Mouse (Mus musculus): ENCODE measurements at regions not wholly inside any gene's neighbourhood (a gene's known extent, or its start where the extent isn't known, plus 50 kb on each side); places are given as distances from the start of the nearest gene placed in this dataset.

GRCm38 (mm10) chr7:134510333-134510928 is 125.0 kb upstream of the D7Ertd443e start:
- Histone ChIP-seq H3K36me3 (ENCODE audit: control insufficient read depth, insufficient read depth, low read length) (no peaks in the 10 kb centered on the region), H3K27ac (replicated peaks; ENCODE audit: low read depth, low read length) (no peak overlapping the region), H3K4me2 (replicated peaks; ENCODE audit: low read depth, low read length, severe bottlenecking) (no peak overlapping the region), H3K9ac (ENCODE audit: low read depth, low read length, severe bottlenecking) (no peak overlapping the region), H3K4me1 (ENCODE audit: control insufficient read depth, insufficient read depth, low read length) (no peaks in the 10 kb centered on the region), H3K9me3 (ENCODE audit: control insufficient read depth, low read length) (no peaks in the 10 kb centered on the region), H3K27me3 (ENCODE audit: control insufficient read depth, insufficient read depth, low read length) (no peaks in the 10 kb centered on the region), H3K4me3 (replicated peaks; ENCODE audit: low read length) (no peak overlapping the region)
- ATAC-seq (ENCODE audit: low FRiP score, low read depth) (no peak), DNase-seq (ENCODE audit: low spot score) (no peak)
- 76% methylated on average over 6 of the region's 6 CpGs for WGBS
- TF ChIP-seq POLR2A (IDR thresholded peaks at IDR 0.05; ENCODE audit: borderline replicate concordance, extremely low read depth, insufficient read depth, insufficient read length) = no peak

- ATAC-seq (ENCODE audit: low FRiP score, low read depth) (no peak), DNase-seq (ENCODE audit: low spot score) (no peak)
- Histone ChIP-seq H3K4me3 (replicated peaks; ENCODE audit: low read length) (no peak overlapping the region), H3K36me3 (ENCODE audit: control insufficient read depth, insufficient read depth, low read length) (no peaks in the 10 kb centered on the region), H3K27me3 (ENCODE audit: control insufficient read depth, insufficient read depth, low read length) (no peaks in the 10 kb centered on the region), H3K27ac (replicated peaks; ENCODE audit: low read depth, low read length) (no peak overlapping the region), H3K9ac (ENCODE audit: low read depth, low read length, severe bottlenecking) (no peak overlapping the region), H3K4me1 (ENCODE audit: control insufficient read depth, insufficient read depth, low read length) (no peaks in the 10 kb centered on the region), H3K4me2 (replicated peaks; ENCODE audit: low read depth, low read length, severe bottlenecking) (no peak overlapping the region), H3K9me3 (ENCODE audit: control insufficient read depth, low read length) (no peaks in the 10 kb centered on the region)
- no peak for TF ChIP-seq POLR2A (IDR thresholded peaks at IDR 0.05; ENCODE audit: borderline replicate concordance, extremely low read depth, insufficient read depth, insufficient read length)
- WGBS = 62% methylated on average over 9 of the region's 9 CpGs
Measured at GRCm38 (mm10) chr7:134519372-134519975, 134.0 kb upstream of the D7Ertd443e start.

- 60% methylated on average over 8 of the region's 8 CpGs for WGBS
Measured at GRCm38 (mm10) chr7:134523897-134524296, 138.4 kb upstream of the D7Ertd443e start.

GRCm38 (mm10) chr7:134525041-134525440 is 139.6 kb upstream of the D7Ertd443e start:
- Histone ChIP-seq H3K27me3 (ENCODE audit: control insufficient read depth, insufficient read depth, low read length) (no peaks in the 10 kb centered on the region), H3K36me3 (ENCODE audit: control insufficient read depth, insufficient read depth, low read length) (no peaks in the 10 kb centered on the region), H3K27ac (replicated peaks; ENCODE audit: low read depth, low read length) (no peak overlapping the region), H3K9ac (ENCODE audit: low read depth, low read length, severe bottlenecking) (no peak overlapping the region), H3K4me3 (replicated peaks; ENCODE audit: low read length) (no peak overlapping the region), H3K4me2 (replicated peaks; ENCODE audit: low read depth, low read length, severe bottlenecking) (no peak overlapping the region), H3K9me3 (ENCODE audit: control insufficient read depth, low read length) (no peaks in the 10 kb centered on the region), H3K4me1 (ENCODE audit: control insufficient read depth, insufficient read depth, low read length) (no peaks in the 10 kb centered on the region)
- 100% methylated on average over 1 of the region's 1 CpGs for WGBS
- ATAC-seq (ENCODE audit: low FRiP score, low read depth) (no peak), DNase-seq (ENCODE audit: low spot score) (no peak)
- TF ChIP-seq POLR2A (IDR thresholded peaks at IDR 0.05; ENCODE audit: borderline replicate concordance, extremely low read depth, insufficient read depth, insufficient read length) = no peak

More at GRCm38 (mm10) chr7:134523897-134524296, 138.4 kb upstream of the D7Ertd443e start:
- Histone ChIP-seq H3K4me1 (ENCODE audit: control insufficient read depth, insufficient read depth, low read length) (no peaks in the 10 kb centered on the region), H3K36me3 (ENCODE audit: control insufficient read depth, insufficient read depth, low read length) (no peaks in the 10 kb centered on the region), H3K4me2 (replicated peaks; ENCODE audit: low read depth, low read length, severe bottlenecking) (no peak overlapping the region), H3K9me3 (ENCODE audit: control insufficient read depth, low read length) (no peaks in the 10 kb centered on the region), H3K27me3 (ENCODE audit: control insufficient read depth, insufficient read depth, low read length) (no peaks in the 10 kb centered on the region), H3K4me3 (replicated peaks; ENCODE audit: low read length) (no peak overlapping the region), H3K9ac (ENCODE audit: low read depth, low read length, severe bottlenecking) (no peak overlapping the region), H3K27ac (replicated peaks; ENCODE audit: low read depth, low read length) (no peak overlapping the region)
- no peak for ATAC-seq (ENCODE audit: low FRiP score, low read depth)
- no peak for DNase-seq (ENCODE audit: low spot score)
- TF ChIP-seq POLR2A (IDR thresholded peaks at IDR 0.05; ENCODE audit: borderline replicate concordance, extremely low read depth, insufficient read depth, insufficient read length) = no peak

- Histone ChIP-seq H3K4me2 (replicated peaks; ENCODE audit: low read depth, low read length, severe bottlenecking) (no peak overlapping the region), H3K4me3 (replicated peaks; ENCODE audit: low read length) (no peak overlapping the region), H3K27me3 (ENCODE audit: control insufficient read depth, insufficient read depth, low read length) (no peaks in the 10 kb centered on the region), H3K9me3 (ENCODE audit: control insufficient read depth, low read length) (no peaks in the 10 kb centered on the region), H3K36me3 (ENCODE audit: control insufficient read depth, insufficient read depth, low read length) (no peaks in the 10 kb centered on the region), H3K27ac (replicated peaks; ENCODE audit: low read depth, low read length) (no peak overlapping the region), H3K4me1 (ENCODE audit: control insufficient read depth, insufficient read depth, low read length) (no peaks in the 10 kb centered on the region), H3K9ac (ENCODE audit: low read depth, low read length, severe bottlenecking) (no peak overlapping the region)
- TF ChIP-seq POLR2A (IDR thresholded peaks at IDR 0.05; ENCODE audit: borderline replicate concordance, extremely low read depth, insufficient read depth, insufficient read length) = no peak
- no peak for ATAC-seq (ENCODE audit: low FRiP score, low read depth)
- no peak for DNase-seq (ENCODE audit: low spot score)
- 100% methylated on average over 2 of the region's 2 CpGs for WGBS
Measured at GRCm38 (mm10) chr7:134525461-134525860, 140.0 kb upstream of the D7Ertd443e start.

All from limb, embryonic 14.5 days (tissue).